Mouse (Mus musculus) olfactory bulb, adult 2 months (tissue): Measurements from ENCODE around the gene Olfr648. TPM values are rescaled to one million over a fixed set of nuclear protein-coding genes. Genes with fewer than 3 reads are reported as not detected.

Source experiments
- H3K27ac ChIP-seq: fragments of 200-500 bp; 2 replicates; pipeline ENCODE4 v1.5.1; 2012; ENCODE audit warnings: low read depth, low read length; ENCODE audit not compliant: insufficient read depth
- H3K4me1 ChIP-seq: fragments of 200-500 bp; 2 replicates; pipeline ENCODE4 v1.6.1; 2012; ENCODE audit warnings: low read length; ENCODE audit not compliant: control insufficient read depth, insufficient read depth
- H3K4me3 ChIP-seq: fragments of 200-500 bp; 2 replicates; pipeline ENCODE4 v1.5.1; 2012; ENCODE audit warnings: mild to moderate bottlenecking, low read depth, low read length, moderate library complexity; ENCODE audit not compliant: insufficient read depth
- CTCF ChIP-seq: fragments of 200-500 bp; IDR thresholded peaks from 2 replicates; pipeline ENCODE4 v1.5.1; 2012; ENCODE audit warnings: low read depth, mild to moderate bottlenecking, low read length, moderate library complexity; ENCODE audit not compliant: insufficient read depth
- POLR2A ChIP-seq: fragments of 200-500 bp; IDR thresholded peaks from 2 replicates; pipeline ENCODE4 v1.6.1; 2012; ENCODE audit warnings: mild to moderate bottlenecking, low read depth, low read length, moderate library complexity; ENCODE audit not compliant: insufficient read depth
- WGBS: fragments of 180-500 bp; shearing (Covaris S2); methylation state at CpG from one replicate; pipeline ENCODE4 v1.1.7; 2018; 5-methylcytosine and 5-hydroxymethylcytosine counted together
- polyA plus RNA-seq: library from polyadenylated mRNA; stranded (reverse); fragments of >200 nt; gene quantifications from 2 replicates; pipeline ENCODE4 v1.2.4, GENCODE M21; 2012; ENCODE audit warnings: low replicate concordance; ENCODE audit not compliant: missing spikeins, insufficient read depth, insufficient read length

The Olfr648 gene
- polyA plus RNA-seq, 1 experiment, result not detected

GRCm38 (mm10) chr7:104179074-104179473 is 4.1 kb downstream of the Olfr648 start:
- H3K4me1 ChIP-seq, result no peaks in the 10 kb centered on the region
- H3K27ac ChIP-seq, result no peak overlapping the region
- WGBS, result 69% methylated on average over 1 of the region's 1 CpGs
- no peak for TF ChIP-seq CTCF
- TF ChIP-seq POLR2A, result no peak
- H3K4me3 ChIP-seq, result no peak overlapping the region

- H3K27ac ChIP-seq, result no peak overlapping the region
- TF ChIP-seq CTCF (no peak), POLR2A (no peak)
- no peaks in the 10 kb centered on the region for H3K4me1 ChIP-seq
- H3K4me3 ChIP-seq, result no peak overlapping the region
- WGBS, result 31% methylated on average over 5 of the region's 5 CpGs
These were observed 4.7 kb downstream of the Olfr648 start for GRCm38 (mm10) chr7:104178422-104179054.

GRCm38 (mm10) chr7:104175085-104175484 is 8.1 kb downstream of the Olfr648 start:
- no peak overlapping the region for H3K4me3 ChIP-seq
- TF ChIP-seq CTCF (no peak), POLR2A (no peak)
- 14% methylated on average over 1 of the region's 1 CpGs for WGBS
- H3K27ac ChIP-seq, result no peak overlapping the region
- H3K4me1 ChIP-seq, result no peaks in the 10 kb centered on the region

GRCm38 (mm10) chr7:104169634-104170204 is 13.5 kb downstream of the Olfr648 start:
- WGBS, result 75% methylated on average over 6 of the region's 6 CpGs
- Histone ChIP-seq H3K4me3 (no peak overlapping the region), H3K4me1 (no peaks in the 10 kb centered on the region), H3K27ac (no peak overlapping the region)
- TF ChIP-seq POLR2A (no peak), CTCF (no peak)

- TF ChIP-seq POLR2A (no peak), CTCF (no peak)
- no peak overlapping the region for H3K4me3 ChIP-seq
- WGBS, result 85% methylated on average over 6 of the region's 6 CpGs
- H3K4me1 ChIP-seq, result no peaks in the 10 kb centered on the region
- H3K27ac ChIP-seq, result no peak overlapping the region
These were observed 16.1 kb downstream of the Olfr648 start for GRCm38 (mm10) chr7:104167105-104167504.

GRCm38 (mm10) chr7:104150456-104150855 is 32.7 kb downstream of the Olfr648 start, which contains the start of gene Ubqlnl:
Ubqlnl (minus strand) TSS chr7:104150556.
- no peak within 1 kb of the TSS for H3K27ac ChIP-seq
- TF ChIP-seq POLR2A (no peak), CTCF (no peak)
- H3K4me3 ChIP-seq, result no peak within 1 kb of the TSS
- no peaks in the 10 kb centered on the region for H3K4me1 ChIP-seq
- 89% methylated on average over 2 of the region's 2 CpGs for whole genome bisulfite sequencing

- no peak for TF ChIP-seq CTCF
- 79% methylated on average over 3 of the region's 3 CpGs for WGBS
- Histone ChIP-seq H3K4me3 (no peak within 1 kb of the TSS), H3K27ac (no peak within 1 kb of the TSS), H3K4me1 (no peaks in the 10 kb centered on the region)
These were observed 40.0 kb downstream of the Olfr648 start, which contains the start of gene Ubqln3 for GRCm38 (mm10) chr7:104143179-104143578. Ubqln3 (minus strand) TSS chr7:104143279.

- Histone ChIP-seq H3K4me3 (no peak within 1 kb of the TSS), H3K27ac (no peak within 1 kb of the TSS), H3K4me1 (no peaks in the 10 kb centered on the region)
- WGBS, result 91% methylated on average over 5 of the region's 5 CpGs
- TF ChIP-seq POLR2A (no peak), CTCF (no peak)
These were observed 45.9 kb downstream of the Olfr648 start, which contains the start of gene Olfr643 for GRCm38 (mm10) chr7:104137305-104137704. Olfr643 (minus strand) TSS chr7:104137405.

- no peaks in the 10 kb centered on the region for H3K4me1 ChIP-seq
- TF ChIP-seq POLR2A (no peak), CTCF (no peak)
- WGBS, result 93% methylated on average over 5 of the region's 5 CpGs
- no peak within 1 kb of the TSS for H3K4me3 ChIP-seq
- H3K27ac ChIP-seq, result no peak within 1 kb of the TSS
These were observed 53.5 kb downstream of the Olfr648 start, which contains the start of gene Ubqln5 for GRCm38 (mm10) chr7:104129726-104130125. Ubqln5 (minus strand) TSS chr7:104129826.

Other genes with a start within 250 kb of the Olfr648 start
- gene Olfr632, start 249.0 kb downstream of the Olfr648 start, polyA plus RNA-seq, result not detected in 2 replicates
- gene Olfr633, start 239.0 kb downstream of the Olfr648 start, polyA plus RNA-seq, result not detected in 2 replicates
- not detected in 2 replicates for gene Olfr635, start 212.2 kb downstream of the Olfr648 start, polyA plus RNA-seq
- not detected in 2 replicates for gene Olfr638, start 184.6 kb downstream of the Olfr648 start, polyA plus RNA-seq
- gene Olfr639, start 166.1 kb downstream of the Olfr648 start, polyA plus RNA-seq, result not detected in 2 replicates
- not detected in 2 replicates for gene Olfr640, start 157.8 kb downstream of the Olfr648 start, polyA plus RNA-seq
- gene Olfr641, start 147.9 kb downstream of the Olfr648 start, polyA plus RNA-seq, result not detected in 2 replicates
- gene Olfr642, start 130.7 kb downstream of the Olfr648 start, polyA plus RNA-seq, result not detected in 2 replicates
- gene 4930516K23Rik, start 121.9 kb downstream of the Olfr648 start, polyA plus RNA-seq, result not detected in 2 replicates
- not detected in 2 replicates for gene Olfr644, start 111.5 kb downstream of the Olfr648 start, polyA plus RNA-seq
- not detected in 2 replicates for gene Olfr645, start 97.9 kb downstream of the Olfr648 start, polyA plus RNA-seq
- gene Olfr646, start 78.5 kb downstream of the Olfr648 start, polyA plus RNA-seq, result not detected in 2 replicates
- gene Ubqln5, start 53.6 kb downstream of the Olfr648 start, polyA plus RNA-seq, result not detected in 2 replicates
- gene Olfr643, start 46.0 kb downstream of the Olfr648 start, polyA plus RNA-seq, result not detected in 2 replicates
- gene Ubqln3, start 40.1 kb downstream of the Olfr648 start, polyA plus RNA-seq, result not detected in 2 replicates
- not detected in 2 replicates for gene Ubqlnl, start 32.8 kb downstream of the Olfr648 start, polyA plus RNA-seq
- gene Olfm5, start 18.6 kb downstream of the Olfr648 start, polyA plus RNA-seq, result not detected in 2 replicates
- not detected in 2 replicates for gene Olfr649, start 12.6 kb upstream of the Olfr648 start, polyA plus RNA-seq
- gene Trim6, start 35.4 kb upstream of the Olfr648 start, polyA plus RNA-seq, result not detected in 2 replicates
- not detected in 2 replicates for gene Trim34a, start 61.1 kb upstream of the Olfr648 start, polyA plus RNA-seq
- not detected in 2 replicates for gene Trim5, start 104.7 kb upstream of the Olfr648 start, polyA plus RNA-seq
- gene Trim12a, start 132.1 kb upstream of the Olfr648 start, polyA plus RNA-seq, result not detected in 2 replicates
- gene Trim34b, start 146.1 kb upstream of the Olfr648 start, polyA plus RNA-seq, result not detected in 2 replicates
- not detected in 2 replicates for gene Trim12c, start 170.0 kb upstream of the Olfr648 start, polyA plus RNA-seq
- gene Trim30b, start 186.5 kb upstream of the Olfr648 start, polyA plus RNA-seq, result not detected in 2 replicates
- gene Trim30c, start 217.4 kb upstream of the Olfr648 start, polyA plus RNA-seq, result not detected in 2 replicates